Mouse (Mus musculus) limb, embryonic 11.5 days (tissue): ENCODE data around the gene Asb5. TPM values are rescaled to one million over a fixed set of nuclear protein-coding genes. Genes with fewer than 3 reads are reported as not detected.

Experiments used
- ATAC-seq: fragments of 200-750 bp; cut with Nextera tagmentation; 2 replicates; pipeline ENCODE4 v1.8.0; 2017; ENCODE audit warnings: low read depth; ENCODE audit not compliant: insufficient number of reproducible peaks, low FRiP score, low TSS enrichment
- DNase-seq: peaks from one replicate; pipeline ENCODE4 v3.0.0-alpha.2; 2015; ENCODE audit warnings: low spot score
- H3K27ac ChIP-seq: fragments of 300-500 bp; sonication (generic); replicated peaks from 2 replicates; pipeline ENCODE4 v1.5.1; 2014; ENCODE audit warnings: low read depth, mild to moderate bottlenecking, low read length
- H3K27me3 ChIP-seq: fragments of 300-500 bp; sonication (generic); 2 replicates; pipeline ENCODE4 v1.6.1; 2014; ENCODE audit warnings: mild to moderate bottlenecking, low read length, mixed read lengths; ENCODE audit not compliant: control insufficient read depth, insufficient read depth
- H3K36me3 ChIP-seq: fragments of 300-500 bp; sonication (generic); 2 replicates; pipeline ENCODE4 v1.6.1; 2014; ENCODE audit warnings: mild to moderate bottlenecking, low read length, moderate library complexity, mixed read lengths; ENCODE audit not compliant: control insufficient read depth, insufficient read depth
- H3K4me1 ChIP-seq: fragments of 300-500 bp; sonication (generic); 2 replicates; pipeline ENCODE4 v1.6.1; 2014; ENCODE audit warnings: low read length, mixed read lengths; ENCODE audit not compliant: control insufficient read depth, insufficient read depth
- H3K4me2 ChIP-seq: fragments of 300-500 bp; sonication (generic); 2 replicates; pipeline ENCODE4 v1.6.1; 2014; ENCODE audit warnings: low read depth, mild to moderate bottlenecking, moderate library complexity; ENCODE audit not compliant: severe bottlenecking
- H3K4me3 ChIP-seq: fragments of 300-500 bp; sonication (generic); 2 replicates; pipeline ENCODE4 v1.5.1; 2014; ENCODE audit warnings: low read depth, low read length
- H3K9ac ChIP-seq: fragments of 300-500 bp; sonication (generic); 2 replicates; pipeline ENCODE4 v1.6.1; 2014; ENCODE audit warnings: mild to moderate bottlenecking, low read length
- H3K9me3 ChIP-seq: fragments of 300-500 bp; sonication (generic); 2 replicates; pipeline ENCODE4 v1.6.1; 2016; ENCODE audit warnings: low read length; ENCODE audit not compliant: control insufficient read depth
- WGBS: fragments of 180-500 bp; shearing (Covaris S2); extraction: QIAGEN DNeasy Blood & Tissue Kit; methylation state at CpG from one replicate; pipeline ENCODE4 v1.1.7; 2014; 5-methylcytosine and 5-hydroxymethylcytosine counted together
- polyA plus RNA-seq: library from polyadenylated mRNA; unstranded; fragments of >200 nt; fragmentation: Nextera tagmentation; extraction: Ambion mirVana; gene quantifications from 2 replicates; pipeline ENCODE4 v1.2.1, GENCODE M21; 2014

The Asb5 gene
- polyA plus RNA-seq, 1 experiment from 2014 or later = 7.5 TPM

DNA sequence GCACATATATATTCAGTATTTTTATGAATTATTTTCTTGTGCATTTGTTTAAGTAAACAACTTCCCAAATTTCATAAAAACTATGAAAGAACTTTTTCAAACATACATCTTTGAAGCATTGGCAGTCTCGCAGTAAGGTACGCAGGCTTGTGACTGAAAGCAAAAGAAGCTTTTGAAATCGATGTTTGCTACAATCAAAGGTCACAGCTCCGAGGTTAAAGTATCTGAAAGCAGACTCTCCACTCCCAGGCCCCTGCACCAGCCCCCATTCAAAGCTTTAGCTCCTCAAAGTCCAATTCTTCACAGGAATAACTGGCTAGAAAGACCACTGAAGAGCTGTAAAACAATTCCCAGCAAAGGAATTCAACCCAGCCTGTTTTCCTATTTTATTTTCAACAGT, 8.9 kb upstream of the Asb5 start:
- Histone ChIP-seq H3K36me3 (no peaks in the 10 kb centered on the region; the same call in 1 of the 2 replicates), H3K9ac (no peak overlapping the region)
- WGBS = 72% methylated on average over 4 of the region's 4 CpGs

GRCm38 (mm10) chr8:54525606-54526005, 3.8 kb upstream of the Asb5 start:
- no peaks in the 10 kb centered on the region for H3K27me3 ChIP-seq
- no peak for ATAC-seq
- peaks cover 4% of the 10 kb centered on the region; the same call in 1 of the 2 replicates for H3K4me1 ChIP-seq
- H3K4me3 ChIP-seq = no peak overlapping the region
- H3K27ac ChIP-seq = no peak overlapping the region
- H3K9me3 ChIP-seq = no peaks in the 10 kb centered on the region
- H3K9ac ChIP-seq = no peak overlapping the region
- H3K36me3 ChIP-seq = no peaks in the 10 kb centered on the region
- DNase-seq = no peak
- WGBS = 84% methylated on average over 2 of the region's 2 CpGs
- no peak overlapping the region for H3K4me2 ChIP-seq

More for the DNA sequence above, 8.9 kb upstream of the Asb5 start:
- H3K4me2 ChIP-seq = no peak overlapping the region
- H3K4me3 ChIP-seq = no peak overlapping the region
- H3K9me3 ChIP-seq = no peaks in the 10 kb centered on the region
- H3K27ac ChIP-seq = no peak overlapping the region
- no peak for DNase-seq
- no peaks in the 10 kb centered on the region for H3K27me3 ChIP-seq
- H3K4me1 ChIP-seq = no peaks in the 10 kb centered on the region
- ATAC-seq = no peak

- no peak for DNase-seq
- Histone ChIP-seq H3K4me2 (no peak overlapping the region), H3K27me3 (no peaks in the 10 kb centered on the region), H3K27ac (no peak overlapping the region), H3K9me3 (no peaks in the 10 kb centered on the region), H3K4me3 (no peak overlapping the region), H3K36me3 (no peaks in the 10 kb centered on the region), H3K9ac (no peak overlapping the region), H3K4me1 (peaks cover 4% of the 10 kb centered on the region; the same call in 1 of the 2 replicates)
- ATAC-seq = no peak
- WGBS = 96% methylated on average over 6 of the region's 6 CpGs
Measured at GRCm38 (mm10) chr8:54526700-54527099, 2.7 kb upstream of the Asb5 start.

GRCm38 (mm10) chr8:54528571-54528970, 809 bp upstream of the Asb5 start:
- 57% methylated on average over 7 of the region's 7 CpGs for WGBS
- DNase-seq (no peak), ATAC-seq (no peak)
- peak overlapping the region; percentile 65 for H3K4me2 ChIP-seq
- H3K9ac ChIP-seq = no peak overlapping the region; the same call in 1 of the 2 replicates
- H3K4me3 ChIP-seq = peak overlapping the region; percentile 88
- no peaks in the 10 kb centered on the region for H3K27me3 ChIP-seq
- H3K27ac ChIP-seq = no peak overlapping the region
- no peaks in the 10 kb centered on the region for H3K36me3 ChIP-seq
- H3K4me1 ChIP-seq = peaks cover 4% of the 10 kb centered on the region; the same call in 1 of the 2 replicates
- no peaks in the 10 kb centered on the region for H3K9me3 ChIP-seq

DNA sequence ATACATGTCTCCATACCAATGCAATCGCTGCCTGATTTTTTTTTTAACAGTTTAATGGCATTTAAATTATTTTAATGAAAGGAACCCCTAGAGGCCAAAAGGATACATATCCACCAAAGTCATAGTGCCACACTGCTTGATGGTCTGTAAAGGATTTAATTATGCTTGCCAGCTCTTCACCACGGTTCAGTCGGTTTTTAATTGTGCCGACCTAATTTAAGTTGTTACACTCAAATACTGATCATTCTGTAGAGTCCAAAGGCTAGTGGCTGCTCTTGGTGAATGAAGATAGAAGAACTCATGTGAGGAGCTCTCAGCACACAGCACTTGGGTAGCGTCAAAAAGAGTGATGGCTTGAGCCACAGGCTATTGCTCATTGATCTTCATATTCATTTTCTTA, 5.8 kb downstream of the Asb5 start:
- Histone ChIP-seq H3K4me2 (no peak overlapping the region), H3K36me3 (no peaks in the 10 kb centered on the region), H3K4me1 (no peaks in the 10 kb centered on the region), H3K9me3 (no peaks in the 10 kb centered on the region), H3K27ac (no peak overlapping the region), H3K9ac (no peak overlapping the region), H3K4me3 (no peak overlapping the region), H3K27me3 (no peaks in the 10 kb centered on the region)
- WGBS = 91% methylated on average over 5 of the region's 5 CpGs
- no peak for ATAC-seq
- no peak for DNase-seq

DNA sequence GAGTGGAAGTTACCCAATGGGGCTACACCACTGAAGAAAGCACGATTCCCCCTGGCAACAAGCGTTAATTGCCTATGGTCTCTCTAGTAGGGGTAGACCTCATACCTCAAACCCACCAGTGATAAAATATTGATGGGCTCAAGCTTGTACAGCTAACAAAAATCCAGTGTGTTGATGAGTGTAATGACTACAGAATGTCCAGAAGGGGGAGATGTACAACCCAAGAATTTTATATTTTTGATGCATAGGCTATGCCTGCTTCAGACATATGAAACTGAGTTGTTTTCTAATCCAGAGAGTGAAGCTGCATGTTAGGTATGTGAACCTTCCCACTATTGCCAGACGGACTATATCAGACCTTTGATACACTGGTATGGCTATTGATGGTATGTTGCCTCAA, 7.9 kb downstream of the Asb5 start:
- WGBS = 90% methylated on average over 3 of the region's 3 CpGs
- ATAC-seq (no peak), DNase-seq (no peak)
- Histone ChIP-seq H3K27ac (no peak overlapping the region), H3K9ac (no peak overlapping the region), H3K4me3 (no peak overlapping the region), H3K9me3 (no peaks in the 10 kb centered on the region), H3K4me1 (no peaks in the 10 kb centered on the region), H3K4me2 (no peak overlapping the region), H3K36me3 (no peaks in the 10 kb centered on the region), H3K27me3 (no peaks in the 10 kb centered on the region)

DNA sequence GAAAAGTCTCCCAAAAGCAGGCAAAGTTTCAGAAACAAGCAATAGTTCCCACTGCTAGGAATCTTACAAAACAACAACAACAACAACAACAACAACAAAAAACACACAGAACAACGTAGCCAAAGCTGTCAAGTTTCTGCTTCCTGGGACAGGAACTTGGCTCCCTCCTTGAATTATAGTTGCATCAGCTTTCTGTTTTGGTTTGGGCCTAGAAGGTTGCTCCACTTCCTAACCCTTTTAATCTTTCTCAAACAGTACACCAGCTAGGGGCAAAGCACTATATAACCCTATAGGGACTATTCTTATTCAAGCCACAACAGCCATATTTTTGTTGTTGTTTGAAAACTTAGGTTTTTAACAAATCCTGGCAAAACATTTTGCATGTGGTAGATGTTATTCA, 12.0 kb downstream of the Asb5 start:
- no peaks in the 10 kb centered on the region for H3K4me1 ChIP-seq
- H3K9me3 ChIP-seq = no peaks in the 10 kb centered on the region
- DNase-seq (no peak), ATAC-seq (no peak)
- no peak overlapping the region for H3K4me2 ChIP-seq
- 73% methylated on average over 1 of the region's 1 CpGs for WGBS
- no peaks in the 10 kb centered on the region for H3K27me3 ChIP-seq
- H3K36me3 ChIP-seq = no peaks in the 10 kb centered on the region
- H3K27ac ChIP-seq = no peak overlapping the region
- no peak overlapping the region for H3K9ac ChIP-seq
- no peak overlapping the region for H3K4me3 ChIP-seq

DNA sequence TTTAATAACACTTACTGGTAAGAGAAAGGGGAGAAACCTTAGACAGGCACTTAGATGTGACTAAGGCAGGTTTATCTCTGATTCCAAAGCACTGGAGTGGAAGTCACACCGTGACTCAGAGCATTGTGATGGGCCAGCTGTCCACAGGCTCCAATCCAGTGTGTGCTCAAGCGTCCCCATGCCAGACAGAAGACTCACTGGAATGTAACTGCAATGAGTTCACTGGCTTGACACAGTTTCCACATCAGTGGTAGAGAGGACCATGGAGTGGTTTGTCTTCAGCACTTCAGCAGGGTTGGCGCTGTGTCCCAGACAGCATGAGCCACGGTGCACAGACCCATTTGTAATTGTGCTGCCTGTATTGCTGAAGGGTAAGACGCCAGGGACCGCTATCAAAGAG, 19.0 kb downstream of the Asb5 start:
- H3K27ac ChIP-seq = no peak overlapping the region
- ATAC-seq = no peak

GRCm38 (mm10) chr8:54550026-54550574, 20.7 kb downstream of the Asb5 start:
- Histone ChIP-seq H3K9me3 (no peaks in the 10 kb centered on the region), H3K36me3 (no peaks in the 10 kb centered on the region), H3K4me1 (no peaks in the 10 kb centered on the region), H3K9ac (no peak overlapping the region), H3K4me3 (no peak overlapping the region), H3K27ac (no peak overlapping the region), H3K27me3 (no peaks in the 10 kb centered on the region), H3K4me2 (no peak overlapping the region)
- DNase-seq (no peak), ATAC-seq (no peak)
- WGBS = 93% methylated on average over 12 of the region's 12 CpGs

More for the DNA sequence above, 19.0 kb downstream of the Asb5 start:
- WGBS = 86% methylated on average over 6 of the region's 6 CpGs
- H3K4me2 ChIP-seq = no peak overlapping the region
- H3K9ac ChIP-seq = no peak overlapping the region
- H3K4me3 ChIP-seq = no peak overlapping the region
- H3K36me3 ChIP-seq = no peaks in the 10 kb centered on the region
- no peaks in the 10 kb centered on the region for H3K4me1 ChIP-seq
- H3K9me3 ChIP-seq = no peaks in the 10 kb centered on the region
- no peaks in the 10 kb centered on the region for H3K27me3 ChIP-seq
- DNase-seq = no peak
